Mouse (Mus musculus): ENCODE results near the gene Dnajc4. TPM values are rescaled to one million over a fixed set of nuclear protein-coding genes. Genes with fewer than 3 reads are reported as not detected.

The Dnajc4 gene
- total RNA-seq, 2 experiments from 2014 or later = 31.3 to 32.9 TPM

GRCm38 (mm10) chr19:6975537-6976521 lies 16.5 kb downstream of the Dnajc4 start, which contains the start of gene Plcb3:
Gene Plcb3, minus strand, starts transcription at chr19:6976470.
- peak; percentile 89 for DNase-seq

GRCm38 (mm10) chr19:6974211-6975205 lies 17.9 kb downstream of the Dnajc4 start, which contains the start of gene Ppp1r14b:
Gene Ppp1r14b, plus strand, starts transcription at chr19:6974968.
- DNase-seq = peak; percentile 88

- DNase-seq = no peak
Measured at GRCm38 (mm10) chr19:6973581-6974190, 18.7 kb downstream of the Dnajc4 start.

- DNase-seq = no peak
Measured at GRCm38 (mm10) chr19:6972247-6972917, 20.0 kb downstream of the Dnajc4 start.

GRCm38 (mm10) chr19:6971644-6972043 lies 20.7 kb downstream of the Dnajc4 start:
- DNase-seq = no peak

- DNase-seq = no peak
Measured at GRCm38 (mm10) chr19:6970460-6971085, 21.8 kb downstream of the Dnajc4 start.

GRCm38 (mm10) chr19:6969665-6970381 lies 22.5 kb downstream of the Dnajc4 start:
- peak; percentile 82 for DNase-seq

GRCm38 (mm10) chr19:6969291-6969664 lies 23.1 kb downstream of the Dnajc4 start:
- DNase-seq = no peak

- DNase-seq = no peak
Measured at GRCm38 (mm10) chr19:6968491-6969271, 23.7 kb downstream of the Dnajc4 start.

- DNase-seq = no peak
Measured at GRCm38 (mm10) chr19:6956461-6956860, 35.9 kb downstream of the Dnajc4 start.

- no peak for DNase-seq
Measured at GRCm38 (mm10) chr19:6955424-6955823, 36.9 kb downstream of the Dnajc4 start.

GRCm38 (mm10) chr19:6954046-6954445 lies 38.3 kb downstream of the Dnajc4 start:
- DNase-seq = no peak

GRCm38 (mm10) chr19:6952712-6953037 lies 39.7 kb downstream of the Dnajc4 start:
- DNase-seq = peak; percentile 52

- peak; percentile 85 for DNase-seq
Measured at GRCm38 (mm10) chr19:6951994-6952711, 40.2 kb downstream of the Dnajc4 start.

- DNase-seq = peak; percentile 96
Measured at GRCm38 (mm10) chr19:6951381-6951968, 40.9 kb downstream of the Dnajc4 start.

- DNase-seq = peak; percentile 50
Measured at GRCm38 (mm10) chr19:6950613-6951153, 41.7 kb downstream of the Dnajc4 start.

GRCm38 (mm10) chr19:6949951-6950350 lies 42.4 kb downstream of the Dnajc4 start:
- DNase-seq = no peak

GRCm38 (mm10) chr19:6949532-6949931 lies 42.8 kb downstream of the Dnajc4 start:
- no peak for DNase-seq

All from gastrocnemius, postnatal 25 days (tissue).